Mouse (Mus musculus) bone marrow, adult 2 months (tissue): ENCODE results near the gene Abcg5.

Experiments used
- CTCF ChIP-seq: fragments of 200-500 bp; IDR thresholded peaks from 2 replicates; pipeline ENCODE4 v1.5.1; 2011; ENCODE audit warnings: low read length, control low read depth; ENCODE audit not compliant: control insufficient read depth, insufficient read depth
- POLR2A ChIP-seq: fragments of 200-500 bp; IDR thresholded peaks from 2 replicates; pipeline ENCODE4 v1.6.1; 2011; ENCODE audit warnings: low read depth, mild to moderate bottlenecking, control low read depth, low read length, borderline replicate concordance; ENCODE audit not compliant: control insufficient read depth

DNA sequence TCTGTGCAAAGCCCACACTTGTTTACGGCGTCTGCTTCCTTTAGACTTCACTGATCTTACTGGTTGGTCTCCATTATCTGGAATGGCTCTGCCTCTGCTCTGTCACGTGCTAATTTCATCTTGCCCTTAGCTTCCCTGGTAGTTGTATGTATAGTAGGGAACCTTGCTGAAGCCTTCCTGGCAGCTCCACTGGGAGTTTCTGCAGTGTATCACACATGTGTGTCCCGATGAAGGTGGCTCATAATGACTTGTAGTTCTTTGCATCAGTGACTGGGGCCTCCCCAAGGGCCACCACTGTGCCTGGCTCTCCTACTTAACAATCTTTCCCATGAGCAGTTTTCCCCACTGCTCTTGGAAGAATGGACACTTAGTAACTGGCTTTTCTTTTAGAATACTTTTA is 74.2 kb downstream of the Abcg5 start:
- TF ChIP-seq POLR2A, result no peak
- TF ChIP-seq CTCF, result no peak
